Mouse (Mus musculus): ENCODE data around the gene Stab1.

GRCm38 (mm10) chr14:31129326-31130235, 38.9 kb downstream of the Stab1 start:
- TF ChIP-seq CTCF (IDR thresholded peaks at IDR 0.05; ENCODE audit: low read depth) (no peak), EP300 (IDR thresholded peaks at IDR 0.05; ENCODE audit: low read depth) (no peak)

Measured in liver, postnatal 0 days (tissue).